Mouse (Mus musculus) large intestine, adult 2 months (tissue): ENCODE data around the gene Med20. TPM values are rescaled to one million over a fixed set of nuclear protein-coding genes. Genes with fewer than 3 reads are reported as not detected.
"Not testable (repeated sequence)": the region's sequence is repeated elsewhere in the genome, so short reads cannot be mapped to it uniquely, and the experiment has no call there.

Experiments used
- DNase-seq: peaks from one replicate; pipeline ENCODE4 v3.0.0-alpha.2; 2012; ENCODE audit warnings: low read depth, low spot score
- WGBS: fragments of 180-500 bp; shearing (Covaris S2); methylation state at CpG from one replicate; pipeline ENCODE4 v1.1.7; 2018; 5-methylcytosine and 5-hydroxymethylcytosine counted together
- polyA plus RNA-seq: library from polyadenylated mRNA; depleted of rRNA; stranded (reverse); fragments of >200 nt; gene quantifications from 2 replicates; pipeline ENCODE4 v1.2.3, GENCODE M21; 2012

Med20 gene
- polyA plus RNA-seq, 1 experiment: 21.7 TPM

DNA sequence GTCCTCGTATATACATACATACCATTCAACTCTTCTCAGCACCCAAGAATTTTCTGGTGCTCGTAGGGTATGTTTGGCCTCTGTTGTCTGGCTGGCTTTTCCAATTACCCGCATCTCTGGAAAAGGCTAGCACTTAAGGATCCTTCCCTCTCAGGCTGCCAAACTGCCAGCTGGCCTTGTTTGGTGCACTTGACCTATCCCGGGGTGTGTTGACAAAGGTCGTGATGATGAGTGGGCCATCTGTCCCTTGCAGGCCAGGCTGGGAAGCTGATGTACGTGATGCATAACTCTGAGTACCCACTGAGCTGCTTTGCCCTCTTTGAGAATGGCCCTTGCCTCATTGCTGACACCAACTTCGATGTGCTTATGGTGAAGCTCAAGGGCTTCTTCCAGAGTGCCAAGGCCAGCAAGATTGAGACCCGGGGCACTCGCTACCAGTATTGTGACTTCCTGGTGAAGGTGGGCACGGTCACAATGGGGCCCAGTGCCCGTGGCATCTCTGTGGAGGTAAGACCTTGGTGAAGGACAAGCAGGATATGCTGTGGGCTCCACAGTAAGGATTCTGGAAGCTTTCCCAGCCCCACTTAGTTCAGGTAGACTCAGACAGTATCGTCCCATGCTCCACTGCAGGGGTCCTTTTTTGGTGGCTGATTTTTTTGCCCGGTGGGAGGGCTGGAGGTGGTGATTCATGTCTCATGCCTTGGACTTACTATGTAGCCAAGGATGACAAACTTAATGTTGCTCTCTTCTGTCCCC lies 7.4 kb downstream of the Med20 start:
- WGBS: 85% methylated on average over 13 of the region's 13 CpGs
- no peak for DNase-seq

DNA sequence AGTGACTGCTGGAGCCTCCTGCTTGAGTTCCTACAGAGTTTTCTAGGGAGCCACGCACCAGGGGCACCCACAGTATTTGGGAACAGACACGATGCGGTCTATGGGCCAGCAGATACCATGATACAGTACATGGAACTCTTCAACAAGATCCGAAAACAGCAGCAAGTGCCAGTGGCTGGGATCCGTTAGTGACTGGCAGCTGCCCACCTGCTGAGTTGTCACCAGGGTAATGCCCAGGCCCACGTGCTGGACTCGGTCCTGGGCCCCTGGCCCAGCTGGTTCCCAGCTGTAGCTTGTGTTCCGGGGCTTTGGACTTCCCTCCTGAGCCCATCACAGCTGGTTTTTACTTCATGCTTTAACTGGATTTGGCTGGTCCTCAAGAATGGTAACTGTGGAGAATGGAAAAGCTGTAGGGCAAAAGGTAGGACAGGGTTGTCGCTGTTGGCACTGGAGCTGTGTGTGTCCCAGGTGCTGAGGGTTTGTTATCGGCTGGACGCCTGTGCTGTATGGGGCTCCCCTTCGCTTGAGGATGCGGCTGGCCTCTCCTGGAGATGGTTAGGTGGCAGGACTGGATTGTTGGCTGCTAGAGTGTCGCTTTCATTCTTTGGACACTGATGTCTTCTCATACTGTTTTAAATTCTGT lies 11.7 kb downstream of the Med20 start:
- 95% methylated on average over 14 of the region's 14 CpGs for WGBS
- DNase-seq: no peak

DNA sequence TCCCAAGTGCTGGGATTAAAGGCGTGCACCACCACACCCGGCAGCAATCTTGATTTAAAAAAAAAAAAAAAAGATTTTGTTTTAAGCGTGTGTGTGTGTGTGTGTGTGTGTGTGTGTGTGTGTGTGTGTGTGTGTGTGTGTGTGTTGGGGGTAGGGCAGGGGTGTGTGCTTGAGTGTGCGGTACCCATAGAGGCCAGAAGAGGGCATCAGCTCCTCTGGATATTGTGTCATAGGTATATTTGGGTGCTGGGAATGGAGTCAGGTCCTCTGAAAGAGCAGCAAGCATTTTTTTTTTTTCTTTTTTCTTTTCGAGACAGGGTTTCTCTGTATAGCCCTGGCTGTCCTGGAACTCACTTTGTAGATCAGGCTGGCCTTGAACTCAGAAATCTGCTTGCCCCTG lies 13.2 kb downstream of the Med20 start:
- WGBS: 88% methylated on average over 5 of the region's 5 CpGs
- not testable (repeated sequence) for DNase-seq

DNA sequence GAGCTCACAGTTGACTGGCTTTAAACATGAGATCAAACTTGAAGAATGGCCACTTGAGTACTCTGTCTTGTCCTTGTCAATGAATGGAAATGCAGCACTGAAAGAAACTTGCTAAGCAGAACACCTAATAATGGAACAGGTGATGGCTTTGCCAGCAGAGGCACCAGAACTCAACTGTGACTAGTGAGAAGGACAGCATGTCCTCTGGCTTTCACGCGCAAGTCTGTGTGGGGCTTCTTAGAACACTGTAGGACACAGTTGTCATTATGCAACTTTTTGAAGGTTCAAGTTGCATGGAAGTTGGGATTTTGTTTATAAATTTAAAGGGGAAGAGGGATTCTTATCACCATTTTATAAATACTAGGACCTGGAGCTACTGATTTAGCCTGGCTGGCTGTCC lies 13.7 kb downstream of the Med20 start:
- WGBS: 97% methylated on average over 2 of the region's 2 CpGs
- DNase-seq: no peak

- DNase-seq: no peak
- 85% methylated on average over 5 of the region's 5 CpGs for WGBS
Observed at GRCm38 (mm10) chr17:47626031-47626430, 14.6 kb downstream of the Med20 start.

DNA sequence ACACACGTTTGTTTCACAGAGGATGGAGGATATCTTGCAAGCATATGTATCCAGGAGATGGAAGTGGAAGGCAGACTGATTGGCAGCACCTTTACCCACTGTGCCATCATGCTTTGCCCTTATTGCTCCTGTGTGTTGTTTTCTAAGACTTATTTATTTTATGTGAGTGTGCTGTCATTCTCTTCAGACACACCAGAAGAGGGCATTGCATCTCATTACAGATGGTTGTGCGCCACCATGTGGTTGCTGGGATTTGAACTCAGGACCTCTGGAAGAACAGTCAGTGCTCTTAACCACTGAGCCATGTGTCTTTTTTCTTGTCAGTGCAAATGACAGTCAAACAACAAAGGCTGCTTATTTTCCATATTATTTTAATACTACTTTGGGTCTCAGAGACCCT lies 16.4 kb downstream of the Med20 start:
- no peak for DNase-seq
- 67% methylated on average over 2 of the region's 2 CpGs for WGBS

DNA sequence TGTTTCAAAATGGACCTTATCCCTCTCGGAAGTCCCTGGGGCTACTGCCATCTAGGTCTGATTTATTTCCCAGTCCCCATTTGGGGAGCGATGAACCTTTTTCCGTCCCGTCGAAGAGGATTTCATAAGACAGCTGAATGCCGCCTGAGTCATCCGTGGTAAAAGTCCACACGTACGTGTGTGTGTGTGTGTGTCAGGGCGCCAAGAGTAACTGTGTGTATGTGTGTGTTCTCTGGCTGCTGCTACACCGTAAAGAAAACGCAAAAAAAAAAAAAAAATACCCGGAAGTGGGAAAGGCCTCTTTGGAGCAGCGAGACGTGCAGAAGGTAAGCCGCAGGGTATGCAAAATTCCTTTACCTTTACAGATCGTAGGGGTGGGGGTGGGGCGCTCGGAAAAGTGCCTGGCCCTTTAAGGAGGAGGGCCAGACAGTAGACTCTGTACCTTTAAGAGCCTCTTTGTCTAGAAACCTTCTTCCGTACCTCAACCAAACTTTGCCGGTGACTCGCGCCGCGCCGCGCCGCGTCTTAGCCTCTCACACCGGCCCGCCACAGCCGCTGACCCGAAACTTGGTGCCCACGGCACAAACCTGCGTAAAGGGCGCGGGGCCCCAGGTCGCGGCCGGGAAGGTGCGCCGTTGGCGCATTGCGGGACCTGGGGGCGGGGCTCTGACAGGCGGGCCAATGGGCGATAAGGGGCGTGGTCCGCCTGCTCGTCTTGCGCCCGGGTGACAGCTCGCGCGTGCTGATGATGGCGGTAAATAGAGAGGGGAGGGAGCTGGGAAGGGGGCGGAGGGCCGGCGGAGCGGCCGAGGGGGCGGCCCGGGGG lies 17.7 kb downstream of the Med20 start:
- DNase-seq: peak; percentile 54
- WGBS: under 1% methylated on average over 62 of the region's 63 CpGs

- DNase-seq: no peak
- 1% methylated on average over 61 of the region's 61 CpGs for WGBS
Observed at GRCm38 (mm10) chr17:47629717-47630677, 18.6 kb downstream of the Med20 start.

GRCm38 (mm10) chr17:47630678-47631065 lies 19.3 kb downstream of the Med20 start, which contains the start of gene Usp49:
Gene Usp49 (plus strand): TSS chr17:47630690.
- no peak for DNase-seq
- WGBS: 1% methylated on average over 3 of the region's 3 CpGs

DNA sequence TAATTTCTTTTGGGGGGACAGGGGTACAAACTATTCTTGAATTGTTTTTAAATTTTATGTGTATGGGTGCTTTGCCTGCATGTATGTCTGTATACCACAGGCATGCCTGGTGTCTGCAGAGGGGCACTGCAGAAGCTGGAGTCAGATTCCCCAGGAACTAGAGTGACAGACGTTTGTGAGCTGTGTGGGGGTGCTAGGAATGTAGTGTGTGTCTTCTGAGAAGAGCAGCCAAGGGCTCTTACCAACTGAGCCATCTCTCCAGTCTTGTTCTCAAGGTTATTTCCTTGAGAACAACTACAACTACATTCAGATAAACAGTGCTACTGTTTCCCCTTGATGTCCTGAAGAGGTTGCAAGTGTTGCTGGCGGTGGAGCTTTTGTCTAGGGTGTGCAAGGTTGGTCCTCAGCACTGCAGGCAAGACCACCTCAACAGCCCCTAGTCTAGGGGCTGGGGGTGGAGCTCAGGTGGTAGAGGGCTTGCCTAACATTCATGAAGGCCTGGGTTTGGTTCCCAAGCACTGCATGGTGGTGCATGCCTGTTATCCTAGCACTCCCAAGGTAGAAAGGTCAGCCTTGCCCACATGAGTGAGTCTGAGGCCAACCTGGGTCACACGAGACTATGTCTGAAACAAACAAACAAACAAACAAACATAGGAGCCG lies 20.9 kb downstream of the Med20 start:
- DNase-seq: no peak
- 43% methylated on average over 4 of the region's 4 CpGs for WGBS

GRCm38 (mm10) chr17:47633999-47634770 lies 22.8 kb downstream of the Med20 start:
- WGBS: 31% methylated on average over 7 of the region's 7 CpGs
- no peak for DNase-seq

- no peak for DNase-seq
- 85% methylated on average over 2 of the region's 2 CpGs for WGBS
Observed at GRCm38 (mm10) chr17:47642992-47643391, 31.6 kb downstream of the Med20 start.

- DNase-seq: peak; percentile 50
- WGBS: 93% methylated on average over 1 of the region's 1 CpGs
Observed at GRCm38 (mm10) chr17:47646683-47647082, 35.3 kb downstream of the Med20 start.

GRCm38 (mm10) chr17:47648966-47649365 lies 37.6 kb downstream of the Med20 start:
- no peak for DNase-seq
- 79% methylated on average over 4 of the region's 4 CpGs for WGBS

GRCm38 (mm10) chr17:47651953-47652352 lies 40.6 kb downstream of the Med20 start:
- DNase-seq: no peak

GRCm38 (mm10) chr17:47654346-47654745 lies 43.0 kb downstream of the Med20 start:
- not testable (repeated sequence) for DNase-seq
- 89% methylated on average over 8 of the region's 8 CpGs for WGBS

More at GRCm38 (mm10) chr17:47651953-47652352, 40.6 kb downstream of the Med20 start:
- 88% methylated on average over 2 of the region's 2 CpGs for WGBS

DNA sequence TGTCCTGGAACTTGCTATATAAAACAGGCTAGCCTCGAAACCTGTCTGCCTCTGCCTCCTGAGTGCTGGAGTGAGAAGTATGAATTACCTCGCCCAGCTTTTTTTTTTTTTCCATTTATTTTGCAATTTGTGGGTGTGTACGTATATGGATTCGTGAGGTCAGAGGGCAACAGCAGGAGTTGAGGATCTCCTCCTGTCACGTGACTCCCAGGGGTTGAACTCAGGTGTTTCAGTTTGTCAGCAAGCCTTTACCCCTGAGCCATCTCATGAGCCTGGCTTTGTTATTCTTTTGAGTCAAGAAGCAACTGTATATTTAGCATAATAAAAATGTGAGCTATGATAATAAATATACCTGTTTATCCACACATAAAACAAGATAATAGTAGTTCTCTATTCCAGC lies 44.3 kb downstream of the Med20 start:
- 47% methylated on average over 5 of the region's 5 CpGs for WGBS
- DNase-seq: no peak

- 58% methylated on average over 4 of the region's 4 CpGs for WGBS
- DNase-seq: no peak
Observed at GRCm38 (mm10) chr17:47657901-47658300, 46.5 kb downstream of the Med20 start.
